Mouse (Mus musculus): ENCODE results near the gene Alpk3.

Alpk3 gene

DNA sequence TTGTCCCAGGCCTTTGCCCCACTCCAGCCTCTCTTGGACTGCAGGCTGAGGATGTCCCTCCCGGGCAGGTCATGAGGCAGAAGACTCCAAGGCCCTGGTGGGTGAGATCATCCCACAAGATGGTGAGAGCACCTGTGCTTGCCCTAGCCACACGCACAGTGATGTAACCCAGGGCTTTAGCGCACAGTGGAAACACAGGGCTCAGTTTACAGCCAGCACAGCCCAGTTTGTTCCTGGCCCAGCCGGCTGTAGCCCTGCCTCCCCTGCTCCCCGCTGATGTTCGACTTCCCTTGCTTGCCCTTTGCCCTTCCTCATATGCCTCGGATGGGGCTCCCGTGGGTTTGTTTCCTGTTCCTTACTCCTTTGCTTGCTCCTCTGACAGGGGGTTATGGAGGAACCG is 17.1 kb downstream of the Alpk3 start:
- DNase-seq (ENCODE audit: low read depth, low spot score), result peak; percentile 84

DNA sequence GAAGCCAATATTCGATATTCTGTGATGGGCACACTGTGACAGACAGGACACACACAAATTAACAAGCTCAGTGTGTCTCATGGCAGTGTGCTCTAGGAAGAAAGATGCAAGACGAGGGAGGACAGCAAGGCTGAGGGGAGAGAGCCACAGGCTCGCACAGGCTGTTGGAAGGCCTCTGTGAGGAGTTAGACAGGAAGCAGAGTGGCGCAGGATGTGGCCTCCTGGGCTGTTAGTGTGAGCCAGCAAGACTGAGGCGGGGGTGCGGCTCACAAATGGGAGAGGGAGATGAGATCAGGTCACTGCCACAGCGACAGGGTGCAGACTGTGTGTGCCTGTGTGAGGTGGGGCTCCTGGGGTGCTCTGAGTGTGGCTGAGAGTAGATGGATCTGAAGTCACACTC is 17.9 kb downstream of the Alpk3 start:
- no peak for DNase-seq (ENCODE audit: low read depth, low spot score)

DNA sequence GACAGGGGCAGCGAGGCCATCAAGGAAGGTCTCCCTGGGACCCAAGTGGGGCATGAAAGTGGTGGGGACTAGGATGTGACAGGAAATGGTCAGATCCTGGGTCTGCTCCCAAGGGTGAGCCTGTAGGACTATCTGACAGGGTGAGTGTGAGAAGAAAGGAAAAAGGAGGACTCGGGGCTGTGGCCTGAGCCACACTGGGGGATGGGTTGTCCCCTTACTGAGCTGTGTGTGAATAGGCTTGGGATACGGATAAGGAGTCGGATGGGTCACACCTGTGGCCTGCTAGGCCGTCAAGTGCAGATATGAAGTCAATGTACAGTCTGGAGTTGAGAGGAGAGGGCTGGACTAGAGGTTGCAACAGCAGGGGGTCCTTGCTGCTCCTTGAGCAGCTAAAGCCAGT is 18.3 kb downstream of the Alpk3 start:
- DNase-seq (ENCODE audit: low read depth, low spot score), result peak; percentile 67

DNA sequence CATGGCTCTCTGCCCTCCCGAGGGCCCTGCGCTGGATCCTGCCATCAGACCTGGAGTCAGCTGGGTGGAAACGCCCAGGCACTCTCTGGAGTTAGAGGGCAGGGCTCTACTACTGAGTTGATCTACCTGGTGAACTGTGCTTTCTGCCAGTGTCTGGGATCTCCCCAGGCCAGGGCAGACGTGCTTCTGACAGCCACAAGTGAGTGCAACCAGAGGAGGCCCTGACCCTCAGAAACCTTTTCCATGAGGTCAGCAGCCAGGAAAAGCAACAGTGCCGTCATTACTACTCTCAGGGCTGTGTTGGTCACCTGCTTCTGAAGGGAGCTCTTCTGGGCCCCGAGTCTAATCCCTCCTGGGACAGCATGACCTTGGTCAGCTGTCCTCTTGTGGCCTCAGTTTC is 19.6 kb downstream of the Alpk3 start:
- no peak for DNase-seq (ENCODE audit: low read depth, low spot score)

DNA sequence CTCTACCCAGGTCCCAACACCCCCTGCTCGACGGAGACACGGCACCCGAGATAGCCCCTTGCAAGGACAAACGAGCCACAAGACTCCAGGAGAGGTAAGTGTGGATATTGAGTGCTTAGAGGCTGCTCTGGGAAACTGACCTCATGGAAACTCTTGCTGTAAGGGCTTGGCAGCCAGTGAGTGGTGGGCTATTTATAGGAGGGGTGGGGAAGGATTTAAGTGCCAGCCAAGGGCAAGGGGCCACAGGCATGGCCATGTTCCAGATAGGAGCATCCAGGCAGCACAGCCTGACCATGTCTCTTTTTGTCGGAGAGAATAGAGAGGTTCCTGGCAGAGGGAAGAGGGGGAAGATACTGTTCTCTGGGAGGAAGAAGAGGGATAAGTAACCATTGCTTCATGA is 21.3 kb downstream of the Alpk3 start:
- DNase-seq (ENCODE audit: low read depth, low spot score), result no peak

DNA sequence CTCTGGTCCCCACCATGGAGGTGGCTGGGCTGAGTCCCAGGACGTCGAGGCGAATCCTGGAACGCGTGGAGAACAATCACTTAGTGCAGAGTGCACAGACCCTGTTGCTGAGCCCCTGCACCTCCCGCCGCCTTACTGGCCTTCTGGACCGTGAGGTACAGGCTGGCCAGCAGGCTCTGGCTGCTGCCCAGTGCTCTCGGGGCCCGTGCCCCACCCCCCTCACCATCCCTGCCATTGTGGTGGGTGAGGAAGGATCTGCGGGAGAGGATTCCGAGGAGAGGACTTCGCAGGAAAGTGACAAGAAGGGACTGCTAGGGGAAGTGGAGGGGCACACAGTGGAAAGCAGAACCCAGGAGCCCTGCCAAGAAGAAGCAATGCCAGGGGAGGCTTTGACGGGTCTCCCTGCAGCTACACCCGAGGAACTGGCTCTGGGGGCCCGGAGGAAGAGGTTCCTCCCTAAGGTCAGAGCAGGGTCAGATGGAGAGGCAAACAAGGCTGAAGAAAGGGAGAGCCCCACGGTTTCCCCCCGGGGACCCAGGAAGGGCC is 36.1 kb downstream of the Alpk3 start:
- no peak for DNase-seq (ENCODE audit: low read depth, low spot score)

DNA sequence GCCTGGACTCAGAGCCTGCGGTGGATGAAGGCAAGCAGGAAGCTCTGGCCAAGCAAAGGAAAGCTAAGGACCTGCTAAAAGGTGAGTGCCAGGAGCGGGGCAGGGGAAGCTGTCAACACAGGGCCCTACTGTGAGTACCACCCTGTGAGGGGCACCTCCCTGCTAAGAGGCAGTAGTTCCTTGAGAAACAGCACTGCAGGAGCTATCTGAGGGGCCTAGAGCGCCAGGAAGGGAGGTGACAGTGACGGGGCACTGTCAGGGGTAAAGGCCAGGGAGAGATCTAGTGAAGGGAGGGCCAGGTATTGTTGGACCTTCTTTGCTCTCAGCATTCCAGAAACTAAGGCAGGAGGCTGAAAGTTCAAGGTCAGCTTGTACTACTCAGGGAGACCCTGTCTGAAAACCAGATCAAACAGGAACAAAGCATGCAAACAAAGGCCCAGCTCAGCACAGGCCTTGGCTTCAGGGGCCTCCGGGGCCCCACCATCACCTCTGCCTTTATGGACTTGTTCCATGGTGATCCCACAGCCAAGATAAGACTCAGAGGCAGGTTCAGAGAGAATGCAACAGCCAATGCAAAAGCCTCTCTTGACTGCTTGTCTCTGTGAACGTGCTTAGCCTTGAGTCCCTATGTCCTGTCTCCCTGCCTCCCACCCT is 36.8 kb downstream of the Alpk3 start:
- peak; percentile 90 for DNase-seq (ENCODE audit: low read depth, low spot score)

DNA sequence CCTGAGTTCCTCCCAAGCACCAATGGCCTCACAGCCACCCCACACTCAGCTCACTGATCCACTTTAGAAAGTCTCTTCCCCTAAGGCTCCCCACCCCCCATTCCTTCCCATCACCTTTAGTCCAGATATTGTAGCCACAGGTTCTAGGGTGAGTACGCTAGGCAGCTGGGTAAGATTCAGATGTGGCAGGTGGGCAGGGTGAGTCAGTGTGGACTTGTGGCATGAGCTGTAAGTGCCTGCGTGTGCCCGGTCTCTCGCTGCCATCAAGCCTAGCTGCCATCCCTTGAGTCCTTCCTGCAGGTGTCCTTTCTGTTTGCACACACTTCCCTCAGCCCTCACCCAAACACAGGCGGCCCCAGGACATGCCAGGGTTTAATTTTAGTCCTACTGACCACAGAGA is 42.9 kb downstream of the Alpk3 start:
- no peak for DNase-seq (ENCODE audit: low read depth, low spot score)

DNA sequence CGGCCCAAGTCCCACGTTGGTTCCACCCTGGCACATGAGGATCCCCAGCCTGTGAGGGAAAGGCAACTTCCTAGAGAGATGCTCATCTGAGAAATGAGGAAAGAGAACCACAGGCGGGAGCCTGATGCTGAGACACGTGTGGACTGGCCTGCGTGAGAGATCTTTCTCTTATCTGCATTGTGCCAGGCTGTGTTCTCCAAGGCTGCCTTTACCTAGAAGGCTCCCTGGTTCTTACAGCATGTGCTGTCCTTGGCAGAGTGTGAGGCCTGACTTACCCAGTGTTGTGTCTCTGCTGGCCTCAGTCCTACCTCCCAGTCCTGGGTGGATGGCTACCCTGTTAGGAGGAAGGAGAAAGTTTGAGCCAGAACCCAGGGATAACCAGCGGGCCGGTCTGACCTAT is 45.5 kb downstream of the Alpk3 start:
- DNase-seq (ENCODE audit: low read depth, low spot score), result no peak

DNA sequence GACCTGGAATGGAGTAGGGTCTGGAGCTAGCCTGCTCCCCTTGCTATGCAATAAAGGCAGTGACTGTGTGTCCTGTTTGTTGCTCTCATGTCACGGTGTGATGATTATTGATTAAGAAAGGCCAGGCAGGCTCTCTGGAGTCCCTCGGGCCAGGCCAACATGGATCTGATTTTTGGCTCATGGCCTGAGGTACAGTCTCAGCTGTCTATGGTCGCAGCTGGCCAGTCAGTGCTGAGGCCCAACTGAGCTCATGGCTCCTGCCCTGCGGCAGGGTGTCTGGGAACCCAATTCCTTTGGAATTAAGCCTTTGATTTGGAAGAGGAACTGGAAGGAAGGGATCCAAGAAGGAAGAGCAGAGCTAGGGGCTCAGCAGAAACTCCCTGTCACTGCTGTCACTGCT is 48.1 kb downstream of the Alpk3 start:
- no peak for DNase-seq (ENCODE audit: low read depth, low spot score)

DNA sequence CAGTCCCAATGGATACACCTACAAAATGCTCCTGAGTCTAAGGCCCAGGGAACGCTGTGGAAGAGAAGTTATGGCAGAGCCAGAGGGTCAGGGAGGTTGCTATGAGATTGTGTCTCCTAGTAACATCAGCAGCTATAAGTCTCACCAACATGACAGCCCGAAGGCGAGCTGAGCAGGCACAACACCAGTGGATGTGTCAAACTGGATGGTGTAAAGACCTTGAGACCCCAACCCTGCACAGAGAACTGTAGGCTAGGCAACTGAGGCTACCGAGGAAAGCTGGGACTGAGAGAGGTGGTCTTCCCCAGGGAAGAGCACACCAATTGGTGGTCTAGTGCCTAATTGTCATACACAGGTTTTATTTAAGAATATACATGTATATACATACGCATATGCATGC is 50.8 kb downstream of the Alpk3 start:
- no peak for DNase-seq (ENCODE audit: low read depth, low spot score)

DNA sequence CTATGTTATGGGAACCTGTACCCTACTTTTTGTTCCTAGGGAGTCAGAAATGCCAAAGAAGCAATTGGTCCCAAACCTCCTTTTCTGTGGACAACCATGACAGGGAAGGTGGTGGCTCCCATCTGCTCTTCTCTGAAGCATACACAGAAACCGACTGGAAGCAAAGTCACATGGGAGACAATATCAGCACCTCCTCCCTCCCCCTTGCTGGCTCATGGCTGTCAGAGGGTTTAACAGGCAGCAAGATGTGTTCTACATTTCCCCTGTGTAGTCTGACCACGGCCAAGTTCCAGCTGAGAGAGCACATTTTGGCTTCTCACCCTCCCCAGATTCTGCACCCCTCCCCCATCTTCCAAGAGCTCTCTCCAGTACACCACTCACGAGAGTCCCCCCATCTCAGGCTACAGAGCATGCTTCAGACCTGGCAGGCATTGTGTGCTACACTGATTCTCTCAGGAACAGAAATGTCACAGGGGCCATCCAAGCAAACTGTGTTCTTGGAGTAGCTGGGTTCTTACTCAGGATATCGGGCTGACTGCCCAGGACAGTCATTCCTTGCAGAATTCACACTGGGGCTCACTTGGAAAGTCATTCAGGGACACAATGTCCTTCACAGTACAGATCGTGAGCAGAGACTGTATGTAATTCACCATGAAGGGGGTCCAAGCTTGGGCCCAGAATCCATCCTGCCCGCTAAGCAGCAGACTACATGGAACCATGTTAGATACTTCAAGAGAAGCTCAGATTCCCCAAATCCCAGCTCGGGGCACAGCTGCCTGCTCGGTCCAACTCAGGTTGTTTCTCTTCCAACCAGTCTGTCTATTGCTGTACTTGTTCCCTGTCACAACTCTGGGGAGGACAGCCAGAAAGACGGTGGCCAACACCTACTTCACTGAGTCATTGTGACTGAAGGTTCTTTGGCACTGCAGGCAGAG is 52.6 kb downstream of the Alpk3 start:
- no peak for DNase-seq (ENCODE audit: low read depth, low spot score)

DNA sequence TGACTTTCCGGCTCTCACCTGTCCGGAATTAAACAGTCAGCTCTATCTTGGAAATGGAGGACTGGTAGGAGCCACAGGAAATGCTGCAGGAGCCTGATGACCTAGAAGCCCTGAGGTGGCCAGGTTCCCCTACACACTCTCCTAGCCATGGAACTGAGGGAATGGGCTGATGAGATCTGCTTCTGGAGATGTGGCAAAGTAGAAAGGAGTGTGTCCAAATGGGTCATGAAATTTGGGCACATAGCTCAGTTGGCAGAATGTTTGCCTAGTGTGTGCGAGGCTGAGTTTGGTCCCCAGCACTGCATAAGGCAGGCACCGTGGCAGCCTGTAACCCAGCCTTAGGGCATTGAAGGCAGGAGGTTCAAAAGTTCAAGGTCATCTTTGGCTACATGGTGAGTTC is 53.4 kb downstream of the Alpk3 start:
- no peak for DNase-seq (ENCODE audit: low read depth, low spot score)

DNA sequence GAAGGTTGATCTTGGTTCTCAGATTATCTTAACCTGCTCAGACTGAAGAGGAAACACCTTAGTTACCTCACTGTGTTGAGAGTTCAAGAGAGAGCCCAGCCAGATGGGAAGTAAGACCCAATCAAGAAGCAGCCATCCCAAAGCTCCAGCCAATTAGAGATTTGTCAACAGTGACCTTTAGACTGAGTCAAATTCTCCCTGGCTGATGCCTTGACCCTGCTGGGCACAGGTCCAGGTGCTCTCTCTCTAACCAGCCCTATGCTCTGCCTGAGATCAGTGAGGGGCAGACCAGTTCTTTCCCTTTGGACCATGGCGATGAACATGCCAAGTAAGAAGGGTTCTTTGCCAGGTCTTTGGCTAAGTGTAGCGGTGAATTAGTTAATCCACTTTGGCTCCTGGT is 54.3 kb downstream of the Alpk3 start:
- no peak for DNase-seq (ENCODE audit: low read depth, low spot score)

DNA sequence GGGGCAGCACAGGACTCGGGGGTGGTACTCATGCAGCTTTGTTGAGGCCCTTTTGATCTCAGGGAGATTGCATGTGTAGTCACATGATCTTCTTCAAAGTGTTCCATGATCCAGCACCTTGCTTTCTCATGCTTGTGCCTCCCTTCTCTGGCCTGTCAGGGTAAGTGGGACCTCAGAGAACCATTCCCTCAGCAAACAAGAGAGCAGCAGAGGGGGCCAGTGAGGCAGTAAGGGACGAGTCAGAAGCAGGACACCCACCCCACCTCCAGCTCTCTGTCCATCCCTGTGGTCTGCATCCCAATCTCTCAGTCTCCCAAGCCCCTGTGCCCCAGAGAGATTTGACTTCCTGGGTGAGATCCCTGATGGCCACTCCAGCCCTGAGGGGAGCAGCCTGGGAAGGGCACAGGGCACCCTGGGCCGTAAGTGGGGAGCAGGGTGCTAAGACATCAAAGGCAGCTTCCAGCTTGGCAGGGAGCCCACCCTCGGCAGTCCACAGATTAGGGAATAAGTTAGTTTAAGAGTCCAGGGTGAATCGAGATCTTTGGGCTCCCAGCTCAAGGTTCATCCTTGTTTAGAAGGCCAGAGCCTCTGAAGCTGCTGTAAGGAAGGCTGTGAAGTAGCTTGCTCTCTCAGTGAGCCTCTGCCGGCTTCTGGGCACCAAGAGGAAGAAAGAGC is 55.4 kb downstream of the Alpk3 start:
- DNase-seq (ENCODE audit: low read depth, low spot score), result no peak

DNA sequence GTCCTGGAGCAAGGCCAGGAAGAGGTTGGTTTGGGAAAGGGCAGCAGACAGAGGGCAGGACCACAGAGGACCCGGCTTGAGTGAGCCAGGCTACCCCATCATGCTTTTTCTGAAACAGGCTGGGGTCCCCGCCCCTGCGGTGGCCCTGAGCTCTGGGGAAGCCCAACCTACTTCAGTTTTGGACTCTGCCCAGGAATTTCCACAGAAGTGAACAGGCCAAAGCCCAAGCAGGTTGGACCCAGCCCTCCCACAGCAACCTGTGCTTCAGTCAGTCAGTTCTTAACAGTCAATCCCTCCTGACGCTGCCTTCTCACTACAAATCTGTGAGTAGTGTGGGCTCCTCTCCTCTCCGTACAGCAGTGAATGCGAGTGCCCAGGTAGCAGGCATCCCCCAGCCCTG is 57.2 kb downstream of the Alpk3 start, which contains the start of gene Slc28a1:
Gene Slc28a1 (plus strand): TSS at position 245 of the 400 bp plus-strand sequence.
- DNase-seq (ENCODE audit: low read depth, low spot score), result peak; percentile 36

DNA sequence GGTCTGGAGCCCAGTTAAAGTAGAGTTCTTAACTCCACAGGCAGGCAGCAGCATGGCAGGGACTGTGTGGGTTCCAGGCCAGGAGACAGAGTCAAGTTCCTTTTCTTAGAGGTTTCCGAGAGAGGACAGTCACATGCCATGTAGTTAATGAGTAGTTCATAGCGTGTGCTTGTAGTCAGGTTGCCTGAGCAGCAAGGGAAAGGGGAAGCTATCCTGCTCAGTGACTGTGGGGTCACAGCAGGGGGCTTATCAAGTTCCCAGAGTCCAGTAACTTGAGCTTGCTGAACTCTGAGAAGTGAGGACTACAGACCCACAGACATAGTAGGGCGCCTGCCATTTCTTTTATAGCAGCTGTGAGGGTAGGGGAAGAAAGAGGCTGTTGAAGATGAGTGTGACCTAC is 63.7 kb downstream of the Alpk3 start:
- peak; percentile 45 for DNase-seq (ENCODE audit: low read depth, low spot score)

DNA sequence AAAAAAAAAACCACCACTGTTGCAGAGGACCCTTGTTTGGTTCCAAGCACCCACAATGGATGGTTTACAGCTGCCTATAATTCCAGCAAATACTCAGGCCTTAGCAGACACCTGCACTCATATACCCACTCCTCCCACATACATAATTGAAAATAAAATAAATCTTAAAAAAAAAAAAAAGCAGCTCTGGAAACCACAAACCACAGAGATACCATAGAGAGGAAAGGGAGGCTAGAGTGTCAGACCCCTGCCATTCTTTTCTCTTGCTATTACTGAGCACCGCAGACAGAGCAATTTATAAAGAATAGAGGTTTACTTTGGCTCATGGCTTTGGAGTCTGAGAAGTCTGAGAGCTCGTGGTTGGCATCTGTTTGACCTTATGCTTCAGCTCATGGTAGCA is 65.4 kb downstream of the Alpk3 start:
- no peak for DNase-seq (ENCODE audit: low read depth, low spot score)

DNA sequence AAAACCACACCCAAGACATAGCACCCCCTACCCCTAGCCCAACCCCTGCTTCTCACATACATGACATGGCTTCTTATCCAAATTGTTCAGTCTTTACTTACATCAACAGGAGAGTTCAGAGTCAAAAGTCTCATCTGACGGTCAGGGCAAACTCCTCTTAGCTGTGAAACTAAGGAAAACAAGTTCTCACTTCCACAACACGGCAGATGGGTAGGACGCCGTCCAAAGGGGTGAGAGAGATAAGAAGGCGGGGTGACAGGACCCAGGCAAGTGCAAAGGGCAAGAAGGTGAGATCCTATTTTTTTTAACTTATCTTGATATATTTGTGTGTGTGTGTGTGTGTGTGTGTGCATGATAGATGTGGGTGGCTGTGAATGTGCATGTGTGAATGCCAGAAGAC is 66.2 kb downstream of the Alpk3 start:
- no peak for DNase-seq (ENCODE audit: low read depth, low spot score)

DNA sequence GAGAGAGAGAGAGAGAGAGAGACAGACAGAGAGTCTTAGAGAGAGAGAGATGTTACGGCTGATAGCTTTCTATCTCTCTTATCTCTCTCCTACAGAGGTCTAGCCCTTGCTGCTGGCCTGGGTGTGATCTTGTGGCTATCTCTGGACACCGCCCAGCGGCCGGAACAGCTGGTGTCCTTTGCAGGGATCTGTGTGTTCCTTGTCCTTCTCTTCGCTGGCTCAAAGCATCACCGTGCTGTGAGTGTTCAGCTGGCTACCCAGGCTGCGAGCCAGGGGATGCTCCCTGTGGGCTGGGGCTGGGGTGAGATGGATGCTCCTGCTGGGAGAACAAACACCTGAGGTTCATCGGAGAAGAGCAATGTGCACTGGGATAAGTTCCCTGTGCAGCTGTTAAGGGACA is 67.4 kb downstream of the Alpk3 start:
- DNase-seq (ENCODE audit: low read depth, low spot score), result no peak

DNA sequence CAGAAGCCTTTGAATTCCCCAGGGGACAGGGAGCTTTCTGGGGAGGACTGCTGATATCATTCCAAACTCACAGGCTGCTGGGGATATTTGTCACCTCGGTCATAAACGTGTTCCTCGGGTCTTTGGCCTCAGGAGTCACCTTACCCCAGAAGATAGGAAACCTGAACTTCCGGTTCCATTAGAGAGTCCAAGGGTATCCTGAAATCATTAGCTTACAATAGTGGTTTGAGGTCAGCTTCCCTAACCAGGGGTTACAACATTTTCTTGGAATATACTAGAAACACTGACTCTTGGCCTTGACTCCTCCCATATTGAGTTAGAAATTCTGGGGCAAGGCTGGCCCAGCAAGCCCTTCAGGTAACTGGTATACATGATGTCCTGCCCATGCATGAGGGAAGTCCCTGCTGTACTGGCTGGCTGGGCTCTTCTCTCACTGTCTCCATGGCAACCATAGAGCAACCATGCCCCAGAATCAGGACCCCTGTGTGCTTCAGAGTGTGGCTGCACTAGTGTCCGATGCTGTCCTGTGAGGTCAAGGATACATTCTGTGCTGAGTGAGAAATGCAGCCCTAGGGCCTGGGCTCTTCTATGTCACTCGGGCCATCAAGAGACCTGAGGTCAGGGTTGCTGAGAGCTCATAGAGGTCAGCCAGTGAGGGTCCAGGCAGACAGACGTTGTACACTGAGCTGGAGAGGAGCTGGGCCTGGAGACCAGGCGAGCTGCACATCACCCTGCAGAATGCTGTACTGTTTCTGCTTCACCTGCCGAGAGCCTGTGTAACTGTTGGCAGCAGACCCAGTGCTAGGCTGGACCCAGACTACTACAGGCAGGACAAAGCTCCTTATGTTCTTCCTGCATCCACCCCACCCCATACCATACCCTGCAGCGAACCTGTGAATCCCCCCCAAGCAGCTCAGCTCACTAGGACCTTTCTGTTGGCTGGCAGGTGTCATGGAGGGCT is 68.1 kb downstream of the Alpk3 start:
- DNase-seq (ENCODE audit: low read depth, low spot score), result no peak

All from ZHBTc4 (cell line).